Mouse (Mus musculus): Measurements from ENCODE around the gene Ddx25.
A peak's percentile ranks its signal among the peaks of the same experiment; 100 is the strongest.

Ddx25 gene

GRCm38 (mm10) chr9:35541488-35541887 lies 16.8 kb downstream of the Ddx25 start:
- DNase-seq (ENCODE audit: low spot score): peak; percentile 92

GRCm38 (mm10) chr9:35541024-35541423 lies 17.3 kb downstream of the Ddx25 start:
- DNase-seq (ENCODE audit: low spot score): no peak

- no peak for DNase-seq (ENCODE audit: low spot score)
These were observed 19.2 kb downstream of the Ddx25 start for GRCm38 (mm10) chr9:35539001-35539750.

- no peak for DNase-seq (ENCODE audit: low spot score)
These were observed 22.5 kb downstream of the Ddx25 start for GRCm38 (mm10) chr9:35535876-35536275.

GRCm38 (mm10) chr9:35535110-35535509 lies 23.2 kb downstream of the Ddx25 start:
- DNase-seq (ENCODE audit: low spot score): peak; percentile 94

- DNase-seq (ENCODE audit: low spot score): no peak
These were observed 25.1 kb downstream of the Ddx25 start for GRCm38 (mm10) chr9:35533266-35533665.

GRCm38 (mm10) chr9:35529796-35530195 lies 28.5 kb downstream of the Ddx25 start:
- peak; percentile 83 for DNase-seq (ENCODE audit: low spot score)

- no peak for DNase-seq (ENCODE audit: low spot score)
These were observed 29.2 kb downstream of the Ddx25 start for GRCm38 (mm10) chr9:35529141-35529540.

GRCm38 (mm10) chr9:35523941-35524411 lies 34.4 kb downstream of the Ddx25 start:
- DNase-seq (ENCODE audit: low spot score): peak; percentile 86

GRCm38 (mm10) chr9:35523541-35523940 lies 34.8 kb downstream of the Ddx25 start:
- peak; percentile 58 for DNase-seq (ENCODE audit: low spot score)

GRCm38 (mm10) chr9:35522821-35523515 lies 35.4 kb downstream of the Ddx25 start:
- no peak for DNase-seq (ENCODE audit: low spot score)

GRCm38 (mm10) chr9:35522241-35522640 lies 36.1 kb downstream of the Ddx25 start:
- no peak for DNase-seq (ENCODE audit: low spot score)

- no peak for DNase-seq (ENCODE audit: low spot score)
These were observed 37.5 kb downstream of the Ddx25 start for GRCm38 (mm10) chr9:35520631-35521348.

GRCm38 (mm10) chr9:35518169-35518568 lies 40.2 kb downstream of the Ddx25 start, which contains the start of gene Gm1113:
Gm1113 (minus strand) TSS chr9:35518269.
- no peak for DNase-seq (ENCODE audit: low spot score)

- DNase-seq (ENCODE audit: low spot score): no peak
These were observed 41.6 kb downstream of the Ddx25 start for GRCm38 (mm10) chr9:35516711-35517110.

GRCm38 (mm10) chr9:35516182-35516581 lies 42.1 kb downstream of the Ddx25 start:
- DNase-seq (ENCODE audit: low spot score): no peak

GRCm38 (mm10) chr9:35513900-35514299 lies 44.4 kb downstream of the Ddx25 start:
- DNase-seq (ENCODE audit: low spot score): no peak

- DNase-seq (ENCODE audit: low spot score): no peak
These were observed 50.1 kb downstream of the Ddx25 start for GRCm38 (mm10) chr9:35508234-35508633.

GRCm38 (mm10) chr9:35502361-35503000 lies 55.8 kb downstream of the Ddx25 start:
- no peak for DNase-seq (ENCODE audit: low spot score)

- DNase-seq (ENCODE audit: low spot score): no peak
These were observed 58.4 kb downstream of the Ddx25 start for GRCm38 (mm10) chr9:35499946-35500345.

- no peak for DNase-seq (ENCODE audit: low spot score)
These were observed 62.9 kb downstream of the Ddx25 start for GRCm38 (mm10) chr9:35495471-35495870.

- no peak for DNase-seq (ENCODE audit: low spot score)
These were observed 63.4 kb downstream of the Ddx25 start for GRCm38 (mm10) chr9:35494937-35495336.
